12 mouse cellular contexts compared by ENCODE assay signal in the genomic region with DNA sequence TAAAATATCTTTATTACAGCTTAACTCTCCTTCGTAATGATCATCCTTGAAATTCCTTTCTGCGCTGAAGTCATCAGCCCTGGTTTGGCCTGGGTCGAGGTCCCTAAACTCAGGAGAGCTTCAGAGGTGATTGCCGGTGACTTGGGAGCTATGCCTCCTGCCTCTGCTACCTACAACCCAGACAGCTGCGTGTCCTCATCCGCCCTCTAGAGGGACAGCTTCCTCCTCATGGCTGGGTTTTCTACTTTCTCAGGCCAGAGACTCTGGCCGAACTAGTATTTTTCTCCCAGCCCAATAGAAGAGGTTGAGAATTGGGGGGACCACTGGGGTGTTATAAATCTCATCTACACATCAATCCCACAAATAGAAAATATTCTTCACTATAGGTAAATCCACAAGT. TPM values are rescaled to one million over a fixed set of nuclear protein-coding genes. Genes with fewer than 3 reads are reported as not detected.
DNase-seq lines count a peak whose midpoint lies in the region; ATAC-seq and TF ChIP-seq lines count a peak whose summit lies in the region.
"Had no signal": no experiment of that assay in that cellular context is flagged by ENCODE, and none has a peak within 500 bp of the region (broad histone marks: within the 10 kb centered on the region; RNA-seq: fewer than 3 reads in every experiment).

No protein-coding gene starts in this region.

- no peak for DNase-seq in kidney, adult 2 months
- peak; percentile 14 for DNase-seq in thymus, postnatal 25 days
- no peak for DNase-seq in thymus, postnatal 36 days
- DNase-seq in splenic B cell, adult 2 months (ENCODE audit: low read depth, low spot score): peak; percentile 23
- no peak for DNase-seq in B cell, adult 2 months
- no peak for DNase-seq in frontal cortex, postnatal 25 days (ENCODE audit: low spot score in 2 of 2)
- DNase-seq: cerebellum, postnatal 36 days had no signal

- no peaks in the 10 kb centered on the region for H3K4me1 ChIP-seq in kidney, adult 2 months (ENCODE audit: control insufficient read depth, insufficient read depth, low read length)
- H3K4me1 ChIP-seq in kidney, embryonic 14.5 days (ENCODE audit: control insufficient read depth, insufficient read depth, low read length): no peaks in the 10 kb centered on the region
- H3K4me1 ChIP-seq: lung, embryonic 15.5 days; neural tube, embryonic 12.5 days had no signal

- no peak overlapping the region for H3K27ac ChIP-seq in kidney, adult 2 months (ENCODE audit: insufficient read depth, low read depth, low read length)
- no peak overlapping the region for H3K27ac ChIP-seq in kidney, embryonic 14.5 days (ENCODE audit: low read depth, low read length)
- H3K27ac ChIP-seq: hindbrain, embryonic 10.5 days; lung, embryonic 15.5 days; neural tube, embryonic 12.5 days had no signal

- no peaks in the 10 kb centered on the region for H3K9me3 ChIP-seq in kidney, embryonic 14.5 days (ENCODE audit: control insufficient read depth, low read length)
- H3K9me3 ChIP-seq: hindbrain, embryonic 10.5 days; lung, embryonic 15.5 days; neural tube, embryonic 12.5 days had no signal

- 64% methylated on average over 7 of the region's 7 CpGs for WGBS in kidney, adult 2 months
- 56% methylated on average over 7 of the region's 7 CpGs for WGBS in kidney, embryonic 14.5 days

- no peak overlapping the region for H3K4me2 ChIP-seq in kidney, embryonic 14.5 days (replicated peaks; ENCODE audit: low read depth, low read length)
- H3K4me2 ChIP-seq: lung, embryonic 15.5 days; neural tube, embryonic 12.5 days had no signal

- H3K36me3 ChIP-seq in kidney, adult 2 months (ENCODE audit: control insufficient read depth, insufficient read depth, low read length): no peaks in the 10 kb centered on the region
- H3K36me3 ChIP-seq in kidney, embryonic 14.5 days (ENCODE audit: control insufficient read depth, insufficient read depth, low read length): no peaks in the 10 kb centered on the region
- no peaks in the 10 kb centered on the region for H3K36me3 ChIP-seq in splenic B cell, adult 2 months (ENCODE audit: control insufficient read depth, insufficient read depth, low read length, poor library complexity, severe bottlenecking)
- H3K36me3 ChIP-seq: hindbrain, embryonic 10.5 days; lung, embryonic 15.5 days; neural tube, embryonic 12.5 days had no signal

- H3K9ac ChIP-seq in kidney, embryonic 14.5 days (ENCODE audit: low read depth, low read length): no peak overlapping the region
- H3K9ac ChIP-seq: lung, embryonic 15.5 days; neural tube, embryonic 12.5 days had no signal

- no peak overlapping the region for H3K4me3 ChIP-seq in kidney, adult 2 months (ENCODE audit: insufficient read depth, low read depth, low read length)
- no peak overlapping the region for H3K4me3 ChIP-seq in kidney, embryonic 14.5 days (ENCODE audit: low read length)
- H3K4me3 ChIP-seq: hindbrain, embryonic 10.5 days; lung, embryonic 15.5 days; neural tube, embryonic 12.5 days had no signal

- no peak for ATAC-seq in kidney, embryonic 14.5 days (ENCODE audit: low FRiP score, low TSS enrichment)
- peak; percentile 40 for ATAC-seq in activated CD4-positive, CD25-positive, alpha-beta regulatory T cell, adult 4 months

- H3K27me3 ChIP-seq in kidney, adult 2 months (replicated peaks; ENCODE audit: control insufficient read depth, insufficient read depth, low read length): no peaks in the 10 kb centered on the region
- H3K27me3 ChIP-seq in kidney, embryonic 14.5 days (ENCODE audit: control insufficient read depth, insufficient read depth, low read length): no peaks in the 10 kb centered on the region
- H3K27me3 ChIP-seq in splenic B cell, adult 2 months (ENCODE audit: control insufficient read depth, insufficient read depth, low read length, poor library complexity, severe bottlenecking): no peaks in the 10 kb centered on the region
- H3K27me3 ChIP-seq: lung, embryonic 15.5 days; neural tube, embryonic 12.5 days had no signal

- no peak for TF ChIP-seq POLR2A in kidney, adult 2 months (IDR thresholded peaks at IDR 0.05; ENCODE audit: low read depth, low read length)

- peak; percentile 49 for TF ChIP-seq CTCF in kidney, adult 2 months (conservative IDR thresholded peaks at IDR 0.05; ENCODE audit: insufficient read depth, insufficient read length, low read depth, low read length)

RNA-seq across cellular contexts. Expression of a gene that starts 52.5 kb away (rescaled TPM):
- polyA plus RNA-seq in kidney, adult 2 months (2012; rRNA removed): 2.5 and 4.1 TPM in 2 replicates
- 12.7 and 21.6 TPM in 2 replicates for polyA plus RNA-seq in kidney, embryonic 14.5 days (2014; fragmentation: Nextera tagmentation; extraction: Ambion mirVana)
- 1 to 10 TPM; 4.6 to 6.4 TPM for polyA plus RNA-seq in activated CD4-positive, CD25-positive, alpha-beta regulatory T cell, adult 4 months (2017; shearing (Covaris generic))

Comparison
In these comparisons a context has a peak if more than half of its experiments do, and no peak if none do; other contexts are left out.
1. DNase-seq: peak in thymus, postnatal 25 days (single experiment) and splenic B cell, adult 2 months (single experiment); none in kidney, adult 2 months (single experiment), thymus, postnatal 36 days (0 of 2), B cell, adult 2 months (0 of 2) and frontal cortex, postnatal 25 days (0 of 2).